In the genomic region with DNA sequence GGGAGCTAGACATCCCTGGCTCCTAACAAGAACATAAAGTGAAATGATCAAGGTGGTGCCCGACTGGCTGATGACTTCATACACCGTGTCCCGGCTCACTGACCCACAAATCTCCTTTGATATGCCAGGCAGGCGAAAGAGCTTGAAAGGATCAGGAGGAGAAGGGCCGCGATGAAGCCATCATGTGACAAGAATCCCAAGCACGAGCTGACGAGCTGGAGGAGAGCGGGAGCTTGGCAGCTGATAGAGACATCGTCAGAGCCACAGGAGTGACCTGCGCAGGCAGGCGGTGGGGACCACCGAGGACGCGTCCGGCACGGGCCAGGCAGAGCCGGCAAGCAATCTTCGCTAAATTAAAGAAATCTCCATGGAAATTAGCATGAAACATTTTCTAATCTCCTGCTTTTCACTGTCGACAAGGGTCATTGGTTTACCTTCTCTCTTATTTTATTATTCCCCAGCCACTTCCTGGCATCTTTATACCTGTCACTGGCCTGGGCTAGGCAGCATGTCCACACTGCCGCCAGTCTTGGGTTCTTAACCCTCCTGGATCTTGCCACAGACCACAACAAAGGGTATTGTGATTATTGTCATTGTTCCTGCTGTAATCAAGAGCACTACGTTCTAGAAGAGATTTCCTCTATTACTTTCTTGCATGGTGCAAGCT, we compare ENCODE assay signal across 12 mouse cellular contexts.
DNase-seq lines count a peak whose midpoint lies in the region; ATAC-seq and TF ChIP-seq lines count a peak whose summit lies in the region.
"Had no signal": no experiment of that assay in that cellular context is flagged by ENCODE, and none has a peak within 500 bp of the region (broad histone marks: within the 10 kb centered on the region; RNA-seq: fewer than 3 reads in every experiment).

No protein-coding gene starts in this region.

- 67% methylated on average over 22 of the region's 22 CpGs for WGBS in heart, embryonic 10.5 days
- 39% methylated on average over 22 of the region's 22 CpGs for WGBS in hindbrain, embryonic 15.5 days
- WGBS in neural tube, embryonic 13.5 days, result 60% methylated on average over 22 of the region's 22 CpGs
- 73% methylated on average over 22 of the region's 22 CpGs for WGBS in embryonic facial prominence, embryonic 10.5 days

- no peak overlapping the region for H3K27ac ChIP-seq in heart, embryonic 10.5 days
- no peak overlapping the region for H3K27ac ChIP-seq in hindbrain, embryonic 15.5 days (replicated peaks)
- H3K27ac ChIP-seq in neural tube, embryonic 13.5 days (replicated peaks), result no peak overlapping the region
- H3K27ac ChIP-seq in embryonic facial prominence, embryonic 10.5 days (replicated peaks), result no peak overlapping the region

- H3K9me3 ChIP-seq in heart, embryonic 10.5 days, result no peaks in the 10 kb centered on the region
- H3K9me3 ChIP-seq in hindbrain, embryonic 15.5 days, result no peaks in the 10 kb centered on the region
- no peaks in the 10 kb centered on the region for H3K9me3 ChIP-seq in neural tube, embryonic 13.5 days
- H3K9me3 ChIP-seq in embryonic facial prominence, embryonic 10.5 days, result no peaks in the 10 kb centered on the region

- H3K27me3 ChIP-seq in heart, embryonic 10.5 days (ENCODE audit: insufficient read depth, poor library complexity, severe bottlenecking), result no peaks in the 10 kb centered on the region
- H3K27me3 ChIP-seq in hindbrain, embryonic 15.5 days, result no peaks in the 10 kb centered on the region
- H3K27me3 ChIP-seq in neural tube, embryonic 13.5 days, result no peaks in the 10 kb centered on the region
- no peaks in the 10 kb centered on the region for H3K27me3 ChIP-seq in embryonic facial prominence, embryonic 10.5 days (replicated peaks; ENCODE audit: low read depth, poor library complexity, severe bottlenecking)

- H3K36me3 ChIP-seq in heart, embryonic 10.5 days, result no peaks in the 10 kb centered on the region
- H3K36me3 ChIP-seq in hindbrain, embryonic 15.5 days, result no peaks in the 10 kb centered on the region
- no peaks in the 10 kb centered on the region for H3K36me3 ChIP-seq in neural tube, embryonic 13.5 days
- no peaks in the 10 kb centered on the region for H3K36me3 ChIP-seq in embryonic facial prominence, embryonic 10.5 days (replicated peaks)

- no peak for TF ChIP-seq CTCF in brain, embryonic 14.5 days (IDR thresholded peaks at IDR 0.05; ENCODE audit: borderline replicate concordance, extremely low read depth, insufficient read depth, insufficient read length)

- intact Hi-C loops in gastrocnemius, postnatal 14 days (cut with DNase I; ENCODE audit: low total_unique reads), result no loop called here

- TF ChIP-seq POLR2A in brain, embryonic 14.5 days (IDR thresholded peaks at IDR 0.05; ENCODE audit: borderline replicate concordance, extremely low read depth, insufficient read depth, insufficient read length, poor library complexity, severe bottlenecking), result no peak

- DNase-seq in heart, embryonic 10.5 days (ENCODE audit: low spot score), result peak; percentile 73
- no peak for DNase-seq in heart, adult 18-20 months
- DNase-seq in brain, embryonic 14.5 days (ENCODE audit: low read depth), result peak; percentile 77
- no peak for DNase-seq in adrenal gland, adult 8-10 months
- DNase-seq in embryonic facial prominence, embryonic 10.5 days (ENCODE audit: low spot score), result no peak
- DNase-seq in gastrocnemius, postnatal 14 days, result no peak
- DNase-seq: heart, adult 11 months; heart, postnatal 4 days; thymus, postnatal 25 days had no signal

- no peak overlapping the region; the same call in 1 of the 2 replicates for H3K9ac ChIP-seq in hindbrain, embryonic 15.5 days
- H3K9ac ChIP-seq in neural tube, embryonic 13.5 days, result no peak overlapping the region

- 0 out of 2 replicates have a peak, but pooled peaks have one; percentile 38 for ATAC-seq in hindbrain, embryonic 15.5 days (ENCODE audit: low FRiP score, low read depth)
- ATAC-seq in neural tube, embryonic 13.5 days (ENCODE audit: low read depth), result no peak
- ATAC-seq: CD4-positive, CD25-positive, alpha-beta regulatory T cell, adult 4 months had no signal

- H3K4me2 ChIP-seq in hindbrain, embryonic 15.5 days, result peak overlapping the region; percentile 38
- peak overlapping the region; percentile 11; the same call in 1 of the 2 replicates for H3K4me2 ChIP-seq in neural tube, embryonic 13.5 days

- H3K4me1 ChIP-seq in heart, embryonic 10.5 days, result 0 out of 2 replicates have a peak, but pooled peaks cover 4% of the 10 kb centered on the region
- H3K4me1 ChIP-seq in hindbrain, embryonic 15.5 days (replicated peaks), result no peaks in the 10 kb centered on the region
- H3K4me1 ChIP-seq in neural tube, embryonic 13.5 days (replicated peaks), result 0 out of 2 replicates have a peak, but pooled peaks cover 8% of the 10 kb centered on the region
- H3K4me1 ChIP-seq in embryonic facial prominence, embryonic 10.5 days, result 0 out of 2 replicates have a peak, but pooled peaks cover 4% of the 10 kb centered on the region

- H3K4me3 ChIP-seq in heart, embryonic 10.5 days, result no peak overlapping the region
- H3K4me3 ChIP-seq in hindbrain, embryonic 15.5 days, result no peak overlapping the region; the same call in 1 of the 2 replicates
- no peak overlapping the region for H3K4me3 ChIP-seq in neural tube, embryonic 13.5 days
- no peak overlapping the region for H3K4me3 ChIP-seq in embryonic facial prominence, embryonic 10.5 days

Comparison
In these comparisons a context has a peak if more than half of its experiments do, and no peak if none do; other contexts are left out.
1. DNase-seq: peak in heart, embryonic 10.5 days (single experiment) and brain, embryonic 14.5 days (single experiment); none in heart, adult 18-20 months (0 of 2), adrenal gland, adult 8-10 months (single experiment), embryonic facial prominence, embryonic 10.5 days (single experiment) and gastrocnemius, postnatal 14 days (single experiment).